Mouse (Mus musculus) splenic B cell, adult 2 months (primary cell): ENCODE measurements around the gene R3hdm4.

ENCODE experiments used
- DNase-seq: peaks from one replicate; pipeline ENCODE4 v3.0.0-alpha.2; 2011; ENCODE audit warnings: low read depth, low spot score
- H3K27me3 ChIP-seq: 2 replicates; pipeline ENCODE4 v1.6.1; 2012; ENCODE audit warnings: mild to moderate bottlenecking, low read length, moderate library complexity, mixed read lengths; ENCODE audit not compliant: control insufficient read depth, poor library complexity, insufficient read depth, severe bottlenecking
- H3K36me3 ChIP-seq: 2 replicates; pipeline ENCODE4 v1.6.1; 2012; ENCODE audit warnings: mild to moderate bottlenecking, low read length, moderate library complexity, mixed read lengths; ENCODE audit not compliant: control insufficient read depth, poor library complexity, insufficient read depth, severe bottlenecking

The R3hdm4 gene

DNA sequence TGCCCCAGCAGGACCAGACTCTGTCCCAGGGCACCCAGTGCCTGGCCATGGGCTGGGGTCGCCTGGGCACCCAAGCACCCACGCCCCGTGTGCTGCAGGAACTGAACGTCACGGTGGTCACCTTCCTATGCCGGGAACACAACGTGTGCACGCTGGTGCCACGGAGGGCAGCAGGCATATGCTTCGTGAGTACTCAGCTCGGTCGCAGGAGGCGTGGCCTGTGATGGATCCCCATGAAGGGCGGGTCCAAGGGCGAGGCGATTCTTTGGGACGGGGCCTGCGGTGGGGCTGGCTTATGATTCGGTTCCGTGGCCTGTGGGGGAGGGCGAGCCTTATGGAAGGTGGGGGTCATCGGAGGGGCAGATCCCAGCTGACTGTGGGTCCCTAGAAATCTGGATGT, 39.0 kb downstream of the R3hdm4 start:
- DNase-seq = no peak
- H3K27me3 ChIP-seq = no peaks in the 10 kb centered on the region
- H3K36me3 ChIP-seq = no peaks in the 10 kb centered on the region

DNA sequence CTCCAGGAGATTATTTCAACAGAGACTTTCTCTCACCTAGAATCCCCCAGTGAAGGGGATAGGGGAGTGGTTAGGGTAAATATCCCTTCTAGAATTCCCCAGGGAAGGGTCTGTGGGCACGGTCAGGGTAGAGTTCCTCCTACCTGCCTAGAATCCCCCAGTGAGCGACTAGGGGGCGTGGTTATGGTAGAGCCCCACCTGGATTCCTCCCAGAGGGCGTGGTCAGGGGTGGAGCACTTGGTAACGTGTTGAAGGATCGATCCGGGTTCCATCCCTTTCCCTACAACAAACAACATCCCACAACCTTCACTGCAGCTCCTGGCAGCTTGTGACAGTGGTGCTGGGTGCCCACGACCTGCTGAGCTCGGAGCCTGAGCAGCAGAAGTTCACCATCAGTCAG, 40.3 kb downstream of the R3hdm4 start:
- H3K27me3 ChIP-seq = no peaks in the 10 kb centered on the region
- H3K36me3 ChIP-seq = no peaks in the 10 kb centered on the region
- peak; percentile 52 for DNase-seq

DNA sequence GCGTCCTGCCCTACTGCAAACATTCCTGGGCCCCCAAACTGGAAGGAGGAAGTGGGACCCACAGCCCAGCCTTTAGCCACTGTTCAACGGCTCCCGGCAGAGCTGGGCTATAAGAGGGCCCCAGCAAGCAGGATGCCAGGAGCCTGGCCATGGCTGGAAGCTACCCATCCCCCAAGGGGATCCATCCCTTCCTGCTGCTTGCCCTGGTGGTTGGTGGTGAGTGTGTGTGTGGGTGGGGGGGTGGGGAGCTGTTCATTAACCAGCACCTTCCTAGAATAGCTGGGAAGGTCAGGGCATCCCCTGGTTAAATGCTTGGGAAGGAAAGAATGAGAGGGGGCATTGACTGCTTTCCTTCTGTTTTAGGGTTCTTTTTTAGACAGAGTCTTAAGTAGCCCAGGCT, 41.5 kb downstream of the R3hdm4 start:
- H3K27me3 ChIP-seq = no peaks in the 10 kb centered on the region
- DNase-seq = no peak
- no peaks in the 10 kb centered on the region for H3K36me3 ChIP-seq

DNA sequence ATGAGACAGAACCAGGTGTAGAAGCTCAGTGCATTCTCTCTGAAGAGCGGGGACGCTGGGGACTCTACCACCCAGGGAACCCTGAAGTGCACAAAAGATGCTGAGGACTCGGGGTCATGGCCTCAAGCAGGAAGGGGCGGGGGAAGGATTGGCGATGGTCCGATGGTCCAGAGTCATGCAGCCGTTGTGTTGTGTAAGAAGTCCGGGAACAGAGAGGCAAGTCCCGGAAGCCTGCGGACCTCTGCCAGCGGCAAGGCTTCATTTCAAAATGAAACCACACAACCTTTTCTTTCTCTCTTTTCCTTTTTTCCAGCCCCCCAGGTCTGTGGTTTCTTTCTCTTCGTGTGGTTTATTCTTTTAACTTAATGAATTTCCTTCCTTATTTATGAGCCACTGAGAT, 43.3 kb downstream of the R3hdm4 start:
- Histone ChIP-seq H3K36me3 (no peaks in the 10 kb centered on the region), H3K27me3 (no peaks in the 10 kb centered on the region)
- no peak for DNase-seq

DNA sequence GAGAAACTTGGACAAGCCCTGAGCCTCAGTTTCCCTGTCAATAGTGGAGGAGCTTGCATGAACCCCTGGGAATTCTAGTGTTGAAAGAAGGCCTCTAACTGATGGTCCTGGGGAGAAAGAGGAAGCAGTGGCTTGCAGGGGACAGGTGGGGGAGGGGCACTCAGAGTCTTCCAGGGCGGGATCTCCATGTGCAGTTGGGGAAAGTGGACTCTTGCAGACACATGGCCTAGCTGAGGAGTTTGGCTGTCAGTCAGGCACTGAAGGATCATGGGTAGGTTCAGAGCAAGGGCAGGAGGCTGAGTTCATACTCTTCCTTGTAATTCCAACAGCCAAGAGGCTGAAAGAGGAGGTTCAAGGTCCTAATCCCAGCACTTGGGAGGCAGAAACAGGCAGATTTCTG, 43.8 kb downstream of the R3hdm4 start:
- Histone ChIP-seq H3K27me3 (no peaks in the 10 kb centered on the region), H3K36me3 (no peaks in the 10 kb centered on the region)
- peak; percentile 49 for DNase-seq

DNA sequence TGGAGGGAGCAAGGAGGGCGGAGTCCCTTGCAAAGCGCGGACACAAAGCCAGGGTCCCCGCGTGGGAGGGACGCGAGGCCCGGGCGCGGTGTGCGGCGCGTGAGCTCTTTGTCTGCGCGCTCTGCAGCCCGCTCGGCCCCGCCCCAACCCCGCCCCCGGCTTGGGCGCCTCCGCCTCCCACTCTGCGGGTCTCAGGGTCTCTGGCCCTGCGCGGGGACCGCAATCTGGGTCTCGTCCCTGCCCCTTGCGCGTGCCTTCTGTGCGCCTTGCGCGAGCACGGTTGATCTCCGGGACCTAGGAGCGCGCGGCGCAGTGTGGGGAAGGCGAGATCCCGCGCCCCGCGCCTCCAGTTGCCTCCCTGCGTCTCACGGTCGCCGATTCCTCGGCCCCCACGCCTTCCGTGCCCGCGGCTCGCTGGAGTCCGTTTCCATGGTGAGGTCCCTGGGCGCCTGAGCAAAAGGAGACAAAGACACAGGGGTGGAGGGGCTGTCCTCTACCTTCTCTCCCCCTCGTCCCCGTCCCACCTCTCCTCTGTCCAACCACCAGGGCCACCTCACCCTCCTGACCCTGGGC, 46.6 kb downstream of the R3hdm4 start, which contains the start of the genes Prtn3 and Plppr3:
Prtn3 (plus strand) TSS at position 187 of the 573 bp plus-strand sequence.
Plppr3 (minus strand) TSS at position 345 of the 573 bp plus-strand sequence.
- no peaks in the 10 kb centered on the region for H3K27me3 ChIP-seq
- no peaks in the 10 kb centered on the region for H3K36me3 ChIP-seq
- DNase-seq = peak; percentile 45

DNA sequence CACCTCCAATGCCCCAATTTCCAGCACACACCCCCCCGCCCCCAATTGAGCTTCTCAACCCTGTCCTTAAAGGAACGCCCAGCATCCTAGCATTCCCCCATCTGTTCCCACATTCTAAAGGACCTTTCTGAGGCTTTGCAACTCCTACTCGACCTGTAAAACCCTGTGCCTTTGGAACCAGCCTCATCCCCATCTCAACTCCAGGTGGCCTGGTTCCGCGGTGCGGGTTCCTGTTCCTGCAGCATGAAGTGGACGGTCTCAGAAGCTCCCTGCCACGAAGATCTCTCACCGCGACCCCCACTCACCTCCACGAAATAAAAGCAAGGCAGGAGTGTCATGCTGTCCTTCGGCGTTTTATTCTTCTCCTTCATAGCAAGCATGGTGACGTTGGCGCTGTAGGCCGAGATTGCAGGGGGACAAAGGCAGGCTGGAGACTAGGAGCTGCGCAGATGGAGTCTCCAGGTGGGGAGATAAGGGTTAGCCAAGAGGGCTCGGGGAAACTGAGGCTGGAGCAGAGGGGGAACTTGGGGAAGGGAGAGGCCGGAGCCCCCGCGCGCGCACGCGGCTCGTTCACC, 47.2 kb downstream of the R3hdm4 start:
- Histone ChIP-seq H3K36me3 (no peaks in the 10 kb centered on the region), H3K27me3 (no peaks in the 10 kb centered on the region)
- no peak for DNase-seq

DNA sequence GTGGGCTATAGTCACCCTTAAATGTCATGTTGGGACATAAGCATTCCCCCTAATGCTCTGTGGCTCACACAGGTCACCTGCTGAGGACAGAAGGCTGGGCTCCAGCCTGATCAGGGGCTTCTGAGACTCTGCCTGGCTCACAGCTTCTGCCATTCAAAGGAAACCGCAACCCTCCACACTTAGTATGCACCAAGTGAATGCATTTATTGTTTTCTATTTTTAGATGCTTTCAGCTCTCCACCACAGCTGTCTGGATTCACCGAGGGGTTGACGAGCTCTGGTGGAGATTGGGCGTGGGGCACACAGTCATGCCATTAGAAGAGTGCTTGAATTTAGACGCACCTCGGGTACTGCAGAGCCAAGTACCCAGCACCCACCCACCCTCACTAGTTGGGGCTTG, 47.7 kb downstream of the R3hdm4 start:
- H3K27me3 ChIP-seq = no peaks in the 10 kb centered on the region
- no peak for DNase-seq
- H3K36me3 ChIP-seq = no peaks in the 10 kb centered on the region

DNA sequence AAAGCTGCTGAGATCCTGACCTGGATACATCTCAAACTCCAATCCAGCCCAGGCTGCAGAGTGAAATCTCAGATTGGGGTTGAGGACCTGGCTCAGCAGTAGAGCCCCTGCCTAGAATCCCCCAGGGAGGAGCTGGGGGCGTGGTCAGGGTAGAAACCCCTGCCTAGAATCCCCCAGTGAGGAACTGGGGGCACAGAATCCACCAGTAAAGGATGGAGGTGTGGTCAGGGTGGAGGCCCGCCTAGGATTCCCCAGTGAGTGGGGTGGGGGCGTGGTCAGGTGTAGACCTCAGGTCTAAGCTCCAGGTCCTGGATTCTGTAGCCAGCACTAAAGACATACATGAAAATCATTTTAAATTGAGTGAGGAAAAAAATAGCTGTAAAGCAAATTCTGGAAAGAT, 48.1 kb downstream of the R3hdm4 start:
- Histone ChIP-seq H3K36me3 (no peaks in the 10 kb centered on the region), H3K27me3 (no peaks in the 10 kb centered on the region)
- no peak for DNase-seq

DNA sequence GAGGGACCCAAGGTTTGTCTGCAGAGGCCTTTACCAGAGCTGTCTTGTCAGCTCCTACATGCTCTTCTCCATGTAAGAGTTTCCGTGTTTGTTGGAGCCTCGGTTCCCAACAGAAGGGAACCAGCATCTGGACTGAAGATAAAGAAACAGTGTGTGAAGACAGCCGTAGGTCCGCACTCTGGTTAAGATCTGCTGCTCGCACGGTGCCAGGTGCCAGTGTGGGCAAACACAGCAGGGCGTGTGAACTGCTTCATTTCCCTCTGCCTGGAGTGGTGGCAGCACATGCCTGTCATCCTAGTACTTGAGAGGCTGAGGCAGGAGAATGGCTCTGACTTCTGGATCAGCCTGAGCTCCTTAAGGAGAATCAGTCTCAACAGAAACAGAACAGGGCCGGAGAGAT, 49.2 kb downstream of the R3hdm4 start:
- DNase-seq = no peak
- H3K36me3 ChIP-seq = no peaks in the 10 kb centered on the region
- H3K27me3 ChIP-seq = no peaks in the 10 kb centered on the region

DNA sequence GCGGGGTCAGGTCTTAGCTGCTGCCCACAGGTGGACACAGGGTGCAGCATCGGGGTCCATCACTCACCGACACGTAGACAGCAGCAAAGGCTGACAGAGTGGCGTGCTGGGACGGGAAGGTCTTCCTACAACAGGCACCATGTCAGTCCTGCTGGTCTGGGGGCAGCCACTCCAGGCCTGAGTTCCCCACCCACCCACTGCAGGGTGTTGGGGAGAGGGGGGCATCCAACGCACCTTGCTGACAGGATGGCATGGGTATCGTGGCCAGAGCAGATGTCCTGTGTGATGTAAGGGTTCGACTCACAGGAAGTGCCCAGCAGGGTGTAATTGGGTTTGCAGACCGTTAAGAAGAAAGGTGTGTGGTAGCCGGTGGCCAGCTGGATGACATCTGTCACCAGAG, 54.4 kb downstream of the R3hdm4 start:
- Histone ChIP-seq H3K27me3 (no peaks in the 10 kb centered on the region), H3K36me3 (peaks cover 5% of the 10 kb centered on the region)
- no peak for DNase-seq

DNA sequence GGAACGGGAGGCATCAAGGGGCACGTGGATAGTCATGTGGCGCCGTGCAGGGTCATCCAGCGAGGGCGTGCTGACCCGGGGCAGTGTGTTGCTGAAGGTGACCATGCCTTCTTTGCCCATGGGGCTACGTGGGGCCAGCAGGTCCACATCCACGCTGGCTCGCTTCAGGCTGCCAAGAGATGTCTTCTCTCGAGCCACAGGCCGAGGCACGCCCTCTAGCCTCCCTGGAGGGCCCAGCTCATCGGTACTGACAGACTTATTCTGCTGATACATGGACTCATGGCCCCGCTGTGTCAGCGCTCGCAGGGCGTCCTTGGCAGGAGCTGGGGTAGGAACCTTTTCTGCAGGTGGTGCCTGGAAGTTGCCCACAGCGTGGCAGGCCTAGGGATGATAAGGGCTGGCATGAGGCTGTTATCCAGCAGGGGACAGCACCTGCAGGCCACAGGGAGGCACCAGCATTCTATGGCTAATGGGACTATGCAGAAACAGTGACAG, 55.2 kb downstream of the R3hdm4 start:
- H3K36me3 ChIP-seq = peaks cover 10% of the 10 kb centered on the region
- no peak for DNase-seq
- H3K27me3 ChIP-seq = no peaks in the 10 kb centered on the region

DNA sequence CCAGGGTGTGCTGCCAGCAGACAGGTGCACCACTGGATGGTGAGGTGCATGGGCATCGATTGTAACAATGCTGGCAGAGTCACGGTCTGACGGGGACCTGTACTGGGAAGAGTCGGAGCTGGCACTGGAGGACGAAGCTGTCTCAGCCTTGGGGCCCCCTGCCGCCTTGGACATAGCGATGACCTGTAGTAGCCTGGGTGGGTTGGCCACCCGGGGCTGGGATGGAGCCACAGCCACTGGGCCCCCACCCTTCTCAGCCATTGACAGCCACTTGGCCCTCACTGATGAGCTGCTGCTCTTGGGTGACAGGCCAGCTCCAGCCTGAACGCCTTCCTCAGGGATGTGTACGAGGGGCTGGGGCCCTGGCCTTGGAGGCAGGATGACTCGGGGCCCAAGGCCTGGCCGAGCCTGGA, 55.8 kb downstream of the R3hdm4 start:
- Histone ChIP-seq H3K27me3 (no peaks in the 10 kb centered on the region), H3K36me3 (peaks cover 14% of the 10 kb centered on the region)
- DNase-seq = no peak

DNA sequence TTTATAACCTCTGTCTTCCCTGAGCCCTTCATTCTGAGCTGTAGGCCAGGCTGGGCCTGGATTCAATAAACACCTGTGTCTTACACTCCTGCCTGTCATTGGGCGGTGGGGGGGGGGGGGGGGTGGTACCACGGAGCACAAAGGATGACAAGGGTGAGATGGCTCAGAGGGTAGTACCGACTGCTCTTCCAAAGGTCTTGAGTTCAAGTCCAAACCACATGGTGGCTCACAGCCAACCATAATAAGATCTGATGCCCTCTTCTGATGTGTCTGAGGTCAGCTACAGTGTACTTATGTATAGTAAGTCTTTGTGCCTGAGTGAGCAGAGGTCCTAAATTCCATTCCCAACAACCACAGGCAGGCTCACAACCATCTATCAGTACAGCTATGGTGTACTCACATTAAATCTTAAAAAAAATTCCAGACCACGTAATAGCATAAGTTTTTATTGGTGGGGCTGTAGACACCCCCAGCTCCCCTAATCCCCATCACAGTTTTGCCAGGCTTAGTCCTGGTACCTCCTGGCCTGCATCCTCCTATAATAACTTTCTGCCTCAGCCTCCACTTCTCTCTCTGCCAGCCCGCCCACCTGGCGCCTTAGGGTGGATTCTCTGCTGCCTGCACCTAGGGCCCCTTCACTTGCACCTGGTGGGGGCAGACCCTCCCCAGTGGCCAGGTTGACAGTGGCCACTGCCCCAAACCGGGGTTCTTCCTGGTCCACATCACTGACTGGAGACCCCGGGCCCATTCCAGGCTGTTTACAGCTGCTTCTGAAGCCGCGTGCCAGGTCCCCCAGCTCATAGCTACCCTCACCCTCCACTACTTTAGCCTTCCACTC, 56.4 kb downstream of the R3hdm4 start:
- Histone ChIP-seq H3K27me3 (no peaks in the 10 kb centered on the region), H3K36me3 (peaks cover 19% of the 10 kb centered on the region)
- DNase-seq = no peak

DNA sequence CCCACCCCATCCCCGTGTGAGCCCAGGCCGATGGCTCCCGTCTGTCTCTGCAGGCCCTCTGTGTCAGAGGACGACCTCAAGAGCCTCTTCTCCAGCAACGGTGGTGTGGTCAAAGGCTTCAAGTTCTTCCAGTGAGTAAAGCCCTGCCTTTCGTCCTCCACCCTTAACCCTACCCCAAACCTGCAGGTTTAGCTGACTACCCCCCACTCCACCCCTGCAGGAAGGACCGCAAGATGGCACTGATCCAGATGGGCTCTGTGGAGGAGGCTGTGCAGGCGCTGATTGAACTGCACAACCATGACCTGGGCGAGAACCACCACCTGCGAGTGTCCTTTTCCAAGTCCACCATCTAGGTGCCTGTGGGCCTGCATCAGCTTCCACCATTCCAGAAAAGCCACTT, 58.1 kb downstream of the R3hdm4 start:
- Histone ChIP-seq H3K27me3 (no peaks in the 10 kb centered on the region), H3K36me3 (peaks cover 25% of the 10 kb centered on the region)
- DNase-seq = no peak
